Mouse (Mus musculus) inflammation-experienced regulatory T-cells, adult 6 months (primary cell): ENCODE results near the gene Ubash3b. TPM values are rescaled to one million over a fixed set of nuclear protein-coding genes. Genes with fewer than 3 reads are reported as not detected.

Source experiments
- ATAC-seq: one replicate; pipeline ENCODE4 v1.8.0; 2017
- polyA plus RNA-seq, 3 experiments: library from polyadenylated mRNA; unstranded; fragments of 100-300 nt; shearing (Covaris generic); gene quantifications; one replicate each; pipeline ENCODE4 v1.2.1; 2017

Ubash3b gene
- polyA plus RNA-seq, 3 experiments from 2014 or later: 18.8 to 20.6 (median 20.2) TPM

DNA sequence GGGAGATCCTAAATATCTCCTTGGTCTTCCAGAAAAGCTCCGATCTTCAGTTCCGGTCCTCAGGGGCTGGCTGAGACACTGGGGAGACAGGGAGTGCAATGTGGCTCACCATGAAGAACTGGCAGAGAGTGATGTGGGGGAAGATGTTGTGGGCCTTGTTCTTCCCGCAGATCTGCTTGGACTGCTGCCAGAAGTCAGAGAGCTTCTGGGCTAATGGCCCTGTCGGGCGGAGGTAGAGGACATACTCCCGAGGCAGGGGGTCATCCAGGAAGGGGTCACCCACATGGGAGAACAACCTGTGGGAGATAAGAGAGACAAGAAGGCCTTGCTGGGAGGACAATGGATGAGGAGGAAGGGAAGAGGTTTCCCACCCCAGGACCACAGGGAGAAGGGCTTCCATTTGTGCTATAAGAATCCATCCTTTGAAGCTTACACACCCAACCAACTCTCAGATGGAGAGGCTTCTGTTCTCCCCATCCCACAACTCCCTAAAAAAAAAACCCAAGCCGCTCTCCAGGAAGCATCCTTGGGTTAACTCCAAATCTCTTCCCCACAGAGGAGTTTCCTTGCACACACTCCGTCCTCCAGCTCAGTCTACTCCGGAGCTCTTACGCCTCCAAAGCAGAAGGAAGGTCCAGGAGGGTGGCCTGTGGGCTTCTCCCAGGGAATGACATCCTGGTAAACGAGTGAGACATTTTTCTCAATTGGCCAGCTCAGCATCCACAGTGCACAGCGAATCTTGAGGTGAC is 111.0 kb downstream of the Ubash3b start:
- no peak for ATAC-seq

DNA sequence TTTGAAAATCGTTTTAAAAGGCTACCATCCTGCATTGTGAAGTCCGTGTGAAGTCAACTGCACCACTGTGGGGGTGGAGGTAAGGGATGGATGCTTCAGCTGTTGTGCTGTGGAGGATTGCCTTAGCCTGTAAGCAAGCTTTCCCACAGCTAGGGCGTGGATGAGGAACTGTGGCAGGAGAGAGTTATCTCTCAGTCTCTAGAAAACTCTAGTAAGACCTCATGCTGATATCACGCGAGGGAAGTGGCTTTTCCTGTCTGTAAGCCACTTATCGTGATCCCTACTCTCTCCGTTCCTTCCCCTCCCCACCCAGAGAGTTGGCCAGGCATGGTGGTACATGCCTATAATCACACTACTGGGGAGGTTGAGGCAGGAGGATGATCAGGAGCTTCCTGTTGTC is 112.2 kb downstream of the Ubash3b start:
- no peak for ATAC-seq

GRCm38 (mm10) chr9:41048820-41049219 is 112.7 kb downstream of the Ubash3b start:
- no peak for ATAC-seq

- peak; percentile 54 for ATAC-seq
Measured at GRCm38 (mm10) chr9:41048216-41048615, 113.3 kb downstream of the Ubash3b start.

DNA sequence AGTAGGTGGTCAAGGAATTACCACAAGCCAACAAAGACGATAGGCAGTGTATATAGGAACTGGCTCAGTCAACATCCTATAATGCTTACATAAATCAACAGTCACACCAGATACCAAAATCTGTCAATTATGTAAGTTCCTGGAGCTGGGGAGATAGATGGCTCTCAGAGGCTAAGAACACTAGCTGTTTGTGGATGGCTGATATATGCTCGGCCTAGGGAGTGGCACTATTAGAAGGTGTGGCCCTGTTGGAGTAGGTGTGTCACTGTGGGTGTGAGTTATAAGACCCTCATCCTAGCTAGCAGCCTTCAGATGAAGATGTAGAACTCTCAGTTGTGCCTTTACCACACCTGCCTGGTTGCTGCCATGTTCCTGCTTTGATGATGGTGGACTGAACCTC is 113.8 kb downstream of the Ubash3b start:
- no peak for ATAC-seq

- ATAC-seq: peak; percentile 52
Measured at GRCm38 (mm10) chr9:41044626-41045025, 116.9 kb downstream of the Ubash3b start.

DNA sequence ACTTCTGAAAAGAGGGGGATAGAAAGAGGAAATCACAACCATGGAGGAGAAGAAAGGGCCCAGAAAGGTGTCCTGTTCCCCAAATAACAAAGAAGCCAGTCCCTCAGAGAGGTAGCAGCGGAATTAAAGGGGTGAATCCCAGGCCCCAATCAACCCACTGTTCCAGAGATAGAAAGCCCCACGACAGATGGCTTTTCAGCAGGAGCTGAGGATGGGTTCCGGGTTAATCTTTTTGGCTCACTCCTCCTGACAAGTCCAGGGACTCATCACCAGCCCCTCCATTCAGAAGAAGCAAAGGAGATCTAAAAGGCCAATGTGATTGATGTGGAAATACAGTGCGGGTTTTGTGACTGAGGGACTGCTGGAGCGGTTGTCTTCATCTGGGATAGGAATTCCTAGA is 117.9 kb downstream of the Ubash3b start:
- no peak for ATAC-seq

GRCm38 (mm10) chr9:41041404-41041803 is 120.1 kb downstream of the Ubash3b start:
- ATAC-seq: no peak

DNA sequence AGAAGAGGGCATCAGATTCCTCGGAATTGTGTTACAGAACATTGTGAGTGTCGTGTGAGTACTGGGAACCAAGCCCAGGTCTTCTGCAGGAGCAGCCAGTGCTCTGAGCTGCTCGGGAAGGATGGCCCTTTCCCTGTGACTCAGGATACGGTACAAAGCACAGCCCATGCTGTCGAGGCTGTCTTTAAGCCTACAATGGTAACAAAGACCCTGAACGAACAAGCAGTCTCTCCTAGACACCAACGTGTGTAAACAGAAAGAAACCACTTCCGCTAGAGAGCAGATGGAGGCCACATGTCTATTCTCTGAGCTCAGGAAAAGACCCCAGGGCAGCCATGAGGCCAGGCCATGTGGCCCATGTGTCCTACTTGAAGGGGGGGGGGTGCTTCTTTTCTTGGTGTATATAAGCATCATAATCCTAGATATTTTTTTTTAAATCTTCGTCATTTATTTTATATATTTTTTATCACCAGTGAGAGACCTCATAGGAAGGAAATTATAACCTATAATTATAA is 123.3 kb downstream of the Ubash3b start:
- no peak for ATAC-seq

DNA sequence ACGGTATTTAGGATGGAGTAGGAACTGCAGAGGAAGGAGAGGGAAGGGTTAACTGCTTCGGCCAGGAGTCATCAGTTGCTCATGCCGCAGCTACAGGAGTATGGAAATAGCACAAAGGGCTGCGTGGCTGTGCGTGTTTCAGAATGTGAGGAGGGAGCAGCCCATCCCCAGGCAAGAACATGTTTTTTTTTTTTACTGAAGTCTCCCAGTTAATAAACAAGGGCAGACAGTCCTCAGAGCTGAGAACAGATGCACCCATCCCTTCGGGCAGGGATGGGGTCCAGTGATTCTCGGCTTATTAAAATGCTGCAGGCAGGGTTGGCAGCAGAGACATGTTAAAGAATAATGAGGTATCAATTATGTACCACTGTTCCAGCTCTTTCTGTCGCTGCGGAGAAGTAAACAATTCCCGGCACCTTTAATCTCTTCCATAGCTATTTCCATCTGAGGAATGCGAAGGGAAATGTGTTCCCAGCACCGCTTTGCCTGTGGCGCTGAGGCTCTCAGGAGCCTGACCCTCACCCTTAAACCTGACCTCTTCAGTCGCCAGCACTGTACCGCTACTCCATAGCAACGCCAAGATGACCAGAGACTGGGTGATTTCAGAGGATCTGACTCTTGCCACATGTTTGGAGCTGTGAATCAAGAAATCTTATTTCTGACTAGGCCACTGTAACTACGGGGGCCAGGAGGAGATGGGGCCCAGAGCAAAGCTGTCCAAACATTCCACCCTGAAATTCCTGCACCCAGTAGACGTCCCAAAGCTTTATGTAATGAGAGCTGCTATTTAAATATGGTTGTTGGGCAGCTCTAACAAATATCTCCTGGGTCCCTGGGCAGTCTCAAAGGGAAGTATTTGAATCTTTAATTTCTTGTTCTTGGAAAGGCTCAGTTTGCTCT is 129.7 kb downstream of the Ubash3b start:
- no peak for ATAC-seq

DNA sequence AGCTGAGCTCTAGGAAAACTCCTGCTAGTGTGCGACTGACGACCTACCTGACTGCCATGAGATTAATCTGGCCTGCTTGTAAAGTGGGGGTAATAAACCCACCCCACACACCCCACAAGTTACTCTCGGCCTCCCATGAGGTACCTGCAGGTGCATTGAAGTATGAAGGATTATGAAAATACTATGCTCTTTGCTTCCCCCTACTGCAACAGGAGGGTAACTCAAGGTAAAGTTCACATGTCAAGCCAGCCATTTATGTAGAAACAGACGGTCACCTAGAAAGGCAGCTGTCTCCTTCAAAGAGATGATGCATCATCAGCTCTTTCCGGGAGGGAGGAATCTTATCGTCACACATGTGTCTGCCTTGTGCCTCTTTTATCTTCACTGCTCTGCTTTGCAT is 131.7 kb downstream of the Ubash3b start:
- no peak for ATAC-seq

DNA sequence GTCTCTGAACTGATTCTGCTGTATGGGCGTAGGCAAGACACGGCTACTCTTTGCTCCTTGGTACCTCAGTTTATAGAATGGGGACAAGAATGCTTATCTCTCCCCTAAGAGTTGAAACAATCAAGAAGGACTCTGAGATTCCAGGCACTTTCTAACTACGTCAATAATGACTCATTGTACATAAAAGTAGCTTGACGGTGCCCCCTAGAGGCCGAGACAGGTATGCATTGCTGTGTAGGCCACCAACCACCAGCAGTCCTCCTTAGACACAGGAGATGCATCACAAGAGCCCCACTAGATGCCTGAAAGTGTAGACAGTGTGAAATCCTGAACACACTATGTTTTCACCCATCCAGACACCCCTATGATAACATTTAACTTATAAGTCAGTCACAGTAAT is 133.0 kb downstream of the Ubash3b start:
- no peak for ATAC-seq

DNA sequence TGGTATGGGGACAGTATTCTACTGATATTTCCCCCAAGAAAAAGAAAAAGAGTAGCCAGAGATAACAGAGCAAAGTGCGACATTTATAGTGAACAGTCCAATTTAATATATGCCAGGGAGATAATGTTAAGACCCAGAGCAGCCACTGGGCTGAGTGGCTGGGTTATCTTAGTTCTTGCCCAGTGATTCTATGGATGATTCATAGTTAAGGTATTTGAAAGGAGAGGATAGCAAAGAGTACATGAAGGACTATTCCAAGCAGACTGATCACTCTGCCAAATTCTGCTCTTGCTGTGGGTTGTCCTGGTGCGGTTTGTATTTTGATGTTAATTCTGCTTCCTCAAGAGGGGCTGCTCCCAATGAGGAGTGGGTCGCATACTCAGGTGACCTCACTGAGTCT is 139.8 kb downstream of the Ubash3b start:
- no peak for ATAC-seq

DNA sequence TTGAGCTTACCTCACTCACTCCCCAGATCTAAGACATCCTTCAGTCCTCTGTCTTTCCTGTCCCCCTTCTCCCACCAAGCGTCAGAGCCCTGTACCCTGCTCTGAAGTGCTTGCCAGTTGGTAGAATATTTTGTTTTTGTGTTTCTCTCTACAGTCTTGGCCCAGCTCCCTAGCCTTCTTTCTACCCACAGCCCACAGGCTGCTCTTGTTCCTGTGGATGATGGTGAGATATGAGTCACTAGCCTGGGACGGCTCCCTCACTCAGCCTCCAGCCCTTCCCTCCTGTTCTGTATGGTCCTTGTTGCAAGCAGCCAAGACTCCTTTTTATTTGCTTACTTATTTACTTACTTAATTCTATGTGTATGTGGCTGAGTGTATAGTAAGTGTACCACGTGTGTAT is 141.0 kb downstream of the Ubash3b start:
- ATAC-seq: no peak

DNA sequence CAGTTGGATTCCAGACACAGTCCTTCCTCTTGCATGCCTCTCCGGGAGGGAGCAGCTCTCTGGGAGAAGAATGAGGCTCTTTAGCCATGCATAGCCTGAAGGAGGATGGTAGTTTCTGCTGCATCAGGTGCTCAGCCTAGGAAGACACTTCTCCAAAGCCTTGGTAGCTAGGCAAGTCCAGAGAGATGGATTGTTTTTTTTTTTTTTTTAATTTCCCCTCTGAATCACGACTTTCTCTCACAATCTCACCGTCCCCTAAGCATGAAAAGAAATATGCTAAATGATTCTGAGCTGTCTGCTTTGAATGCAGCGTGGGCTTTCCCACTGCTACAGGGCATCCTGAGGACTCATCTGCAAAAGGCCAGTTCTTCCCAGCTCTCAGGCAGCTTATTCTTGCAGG is 147.0 kb downstream of the Ubash3b start:
- no peak for ATAC-seq

DNA sequence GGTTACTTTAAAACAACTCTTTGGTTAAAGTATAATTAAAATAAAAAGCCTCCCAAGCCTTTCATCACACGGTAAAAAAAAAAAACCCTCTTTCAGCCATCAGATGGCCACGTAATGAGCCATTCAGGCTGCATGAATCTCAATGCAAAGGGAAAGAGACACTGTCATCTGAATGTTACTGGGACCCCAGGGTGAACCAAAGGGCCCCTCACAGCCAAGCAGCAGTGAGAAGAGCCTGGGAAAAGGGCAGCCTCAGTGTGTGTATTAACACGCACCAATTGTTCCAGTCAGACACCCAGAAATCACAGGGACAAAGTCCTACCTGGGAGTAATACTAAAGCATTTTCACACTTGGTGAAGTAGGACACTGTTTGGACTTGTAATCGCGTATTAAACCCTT is 149.0 kb downstream of the Ubash3b start:
- ATAC-seq: no peak

DNA sequence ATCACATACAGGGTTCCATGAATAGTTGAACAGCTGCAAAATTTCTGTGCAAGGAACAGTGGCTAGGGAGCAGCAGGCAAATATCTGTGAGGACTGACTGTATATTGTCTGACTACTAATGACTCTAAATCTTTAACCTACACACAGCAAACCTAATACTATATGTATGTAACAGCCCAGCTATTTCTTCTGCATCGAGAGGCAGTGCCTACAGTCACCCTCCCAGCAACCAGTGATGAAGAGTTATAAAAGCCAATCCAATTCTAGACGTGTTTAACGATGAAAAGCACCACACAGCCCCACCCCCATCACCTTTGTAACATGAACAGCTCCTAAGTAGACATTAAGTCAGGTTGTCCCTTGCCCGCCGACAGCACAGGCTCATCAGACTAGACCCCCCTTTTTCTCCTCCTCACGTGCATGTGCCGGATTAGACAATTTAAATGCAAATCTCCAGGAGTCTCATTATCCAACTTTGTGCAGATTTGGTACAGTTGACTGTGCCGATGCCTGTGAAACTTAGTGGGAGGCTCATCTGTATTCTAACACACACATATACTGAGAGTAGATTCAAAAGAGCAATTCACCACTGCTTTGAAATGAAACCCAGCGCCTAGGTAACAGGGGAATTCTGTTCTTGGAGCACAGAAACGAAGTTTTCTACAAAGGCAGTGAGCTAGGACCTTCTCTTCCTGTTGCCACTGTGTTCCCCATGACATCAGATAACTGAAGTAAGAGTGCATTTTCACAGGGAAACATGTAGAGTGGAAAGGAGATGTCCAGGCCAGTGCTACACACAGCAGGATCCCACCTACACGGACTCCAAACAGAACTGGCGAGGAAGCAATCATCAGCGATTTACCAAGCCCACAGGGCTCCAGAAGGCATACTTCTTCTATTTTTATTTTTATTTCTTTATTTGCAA is 149.7 kb downstream of the Ubash3b start:
- ATAC-seq: no peak

GRCm38 (mm10) chr9:41007785-41008184 is 153.7 kb downstream of the Ubash3b start:
- ATAC-seq: no peak

- no peak for ATAC-seq
Measured at GRCm38 (mm10) chr9:41004415-41004814, 157.1 kb downstream of the Ubash3b start, which contains the start of gene Crtam. Gene Crtam, minus strand, starts transcription at chr9:41004628.

- peak; percentile 93 for ATAC-seq
Measured at GRCm38 (mm10) chr9:40997116-40997779, 164.2 kb downstream of the Ubash3b start.

- no peak for ATAC-seq
Measured at GRCm38 (mm10) chr9:40994075-40994474, 167.4 kb downstream of the Ubash3b start.

- no peak for ATAC-seq
Measured at GRCm38 (mm10) chr9:40991511-40991910, 170.0 kb downstream of the Ubash3b start.
